Mouse (Mus musculus) embryonic stem cell, embryonic (primary cell): ENCODE data around the gene Ntn4.

Experiments used
- CTCF ChIA-PET, 4 experiments: fragments of 300-600 bp in 2 of 4; fragments of 350-600 bp in 2 of 4; sonication (Branson Sonifier 250); formaldehyde crosslinking; loops; one replicate each; lab custom pipeline; 2022; ENCODE audit warnings: inconsistent platforms in 2 of 4; lab: Charles Lee
- POLR2A ChIA-PET, 4 experiments: fragments of 300-600 bp in 2 of 4; fragments of 350-600 bp in 2 of 4; sonication (Branson Sonifier 250); formaldehyde crosslinking; loops; one replicate each; lab custom pipeline; 2022; ENCODE audit warnings: antibody characterized with exemption in 4 of 4, inconsistent platforms in 1 of 4; lab: Charles Lee

Ntn4 gene

DNA sequence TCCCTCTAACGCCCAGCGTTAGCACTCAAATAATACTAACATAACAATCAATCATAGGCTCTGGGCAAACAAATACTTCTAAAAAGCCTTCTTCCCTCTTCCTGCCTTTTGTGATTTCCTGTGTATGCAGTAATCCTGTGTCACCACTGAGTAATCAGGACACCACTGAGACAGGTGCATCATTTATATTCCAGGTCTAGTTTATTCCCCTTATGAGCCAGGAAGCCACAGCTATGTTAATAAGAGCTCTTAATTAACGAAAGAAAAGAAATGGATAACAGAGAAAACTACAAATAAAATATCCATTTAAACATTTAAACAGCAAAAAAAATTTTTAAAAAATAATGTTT is 101.6 kb downstream of the Ntn4 start:
- ChIA-PET CTCF (no interaction called here), POLR2A (interaction anchor here in 1 of 4 experiments (0.6 kb wide), 1 partner anchor 8 kb away, joined by 3 read pairs; no protein-coding TSS in a partner anchor)

DNA sequence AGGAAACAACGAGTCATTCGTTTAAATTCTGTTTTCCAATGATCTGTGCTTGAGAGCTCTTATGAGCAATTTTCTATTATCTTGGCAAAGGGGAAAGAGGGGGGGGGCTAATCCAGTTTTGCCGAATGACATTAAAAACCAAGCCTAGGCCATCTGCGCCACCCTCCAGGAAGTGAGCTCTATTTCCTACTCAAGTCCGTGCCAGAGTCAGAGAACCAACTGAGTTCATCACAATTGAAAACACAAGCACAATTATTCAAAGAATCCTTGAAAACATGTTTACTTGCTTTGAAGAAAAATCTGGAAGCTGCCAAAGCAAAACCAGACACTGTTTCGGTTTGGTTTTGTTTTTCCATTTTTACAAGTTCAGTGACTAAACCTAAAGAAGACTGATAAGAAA is 102.1 kb downstream of the Ntn4 start:
- ChIA-PET POLR2A (interaction anchor here in 2 of 4 experiments (0.6 to 0.7 kb wide), 2 partner anchors 8 to 172 kb away, joined by 3 to 4 read pairs; no protein-coding TSS in a partner anchor), CTCF (interaction anchor here in 1 of 4 experiments (0.7 kb wide), 1 partner anchor 726 kb away, joined by 4 read pairs; no protein-coding TSS in a partner anchor)

DNA sequence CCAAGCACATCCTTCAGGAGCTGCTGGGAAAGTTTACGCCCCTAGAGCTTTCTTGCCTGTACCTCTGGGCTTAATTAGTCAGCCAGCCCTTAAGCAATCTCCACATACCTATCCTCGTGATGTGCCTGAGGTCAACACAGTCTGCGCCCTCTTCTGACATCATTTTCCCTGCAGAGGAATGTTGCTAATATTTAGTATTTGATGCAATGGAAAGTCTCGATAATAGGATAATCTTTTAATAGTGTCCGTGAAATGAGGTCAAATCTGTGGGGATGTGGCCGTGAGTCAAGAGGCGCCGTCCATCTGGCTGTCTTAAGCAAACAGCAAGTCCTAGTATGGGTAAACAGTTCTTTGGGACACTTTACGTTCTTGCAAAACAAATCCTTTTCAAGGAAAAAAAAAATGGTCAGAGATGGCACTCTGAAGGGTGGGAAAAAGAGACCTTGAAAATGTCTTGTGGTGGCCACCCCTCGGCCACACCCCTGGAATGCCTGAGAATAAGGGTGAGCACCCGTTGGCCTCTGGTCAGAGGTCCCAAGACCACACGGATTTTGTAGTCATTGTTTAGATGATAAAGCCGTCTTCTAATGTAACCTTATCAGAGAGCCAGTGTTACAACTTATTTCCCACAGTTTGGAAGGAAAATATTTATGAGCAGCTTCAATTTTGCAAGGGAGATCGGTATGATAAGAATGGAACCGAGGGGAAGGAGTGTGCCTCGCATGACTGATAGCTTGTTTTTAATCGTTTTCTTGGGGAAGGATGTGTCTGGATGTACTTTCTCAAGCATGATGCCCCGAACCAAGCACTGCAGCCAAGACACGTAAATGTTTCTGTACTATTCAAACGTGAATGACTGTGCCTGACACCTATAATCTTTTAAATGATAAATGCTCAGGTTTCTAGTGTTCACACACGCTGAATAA is 109.0 kb downstream of the Ntn4 start:
- ChIA-PET CTCF (interaction anchor here in 2 of 4 experiments (0.6 to 0.7 kb wide), 3 partner anchors 25 to 265 kb away, joined by 3 to 4 read pairs (median 3); no protein-coding TSS in a partner anchor), POLR2A (no interaction called here)

DNA sequence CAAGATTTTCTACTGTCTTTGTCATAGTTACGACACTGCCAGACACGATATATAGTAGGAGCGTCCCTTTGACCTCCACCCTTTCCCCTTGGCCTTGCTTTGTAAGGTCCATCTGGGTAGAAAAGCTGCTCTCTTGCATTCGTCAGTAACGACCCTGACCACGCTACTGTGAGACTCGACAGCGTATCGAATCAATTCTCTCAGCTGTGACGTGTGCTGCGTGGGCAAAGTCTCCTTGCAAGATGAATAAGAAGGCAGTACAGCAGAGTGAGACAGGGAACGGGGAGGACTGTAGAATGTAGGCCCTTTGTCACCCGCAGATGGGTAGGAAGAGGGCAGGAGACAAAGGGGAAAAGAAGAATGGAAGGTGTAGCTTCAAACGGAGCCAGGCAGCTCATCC is 110.8 kb downstream of the Ntn4 start:
- CTCF ChIA-PET = no interaction called here

DNA sequence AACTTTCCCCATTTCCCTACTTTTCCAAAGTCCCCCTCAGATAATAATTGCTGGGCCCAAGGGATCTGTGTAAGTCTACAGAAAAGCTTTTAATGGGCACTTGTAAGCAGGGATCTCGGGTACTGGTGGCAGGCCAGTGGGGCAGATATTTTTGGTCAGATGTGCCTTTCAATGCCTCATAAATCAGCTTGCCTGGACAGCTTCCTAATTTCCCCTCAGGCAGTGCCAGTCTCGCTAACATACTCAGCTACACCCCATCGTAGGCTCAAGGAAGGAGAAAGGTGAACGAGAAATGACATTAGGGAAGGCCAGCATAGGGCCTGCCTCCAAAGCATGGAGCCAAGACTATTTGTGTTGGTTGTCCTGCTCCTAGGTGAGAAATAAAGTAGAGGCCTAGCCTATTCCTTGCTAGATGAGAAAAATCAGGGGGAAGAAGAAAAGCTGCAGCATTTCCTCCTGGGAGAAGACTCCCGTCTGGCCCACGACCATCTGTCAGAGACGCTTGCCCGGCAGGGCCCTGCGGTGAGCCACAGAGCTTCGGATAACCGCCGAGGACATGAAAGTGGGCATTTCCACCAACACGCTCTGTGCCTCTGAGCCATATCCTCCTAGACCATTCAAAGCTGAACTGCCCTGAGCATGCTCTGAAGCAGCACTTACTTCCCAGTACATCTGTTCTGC is 113.4 kb downstream of the Ntn4 start:
- ChIA-PET CTCF (no interaction called here), POLR2A (interaction anchor here in 1 of 4 experiments (0.6 kb wide), 1 partner anchor 411 kb away, joined by 4 read pairs; no protein-coding TSS in a partner anchor)

More for the DNA sequence above, 110.8 kb downstream of the Ntn4 start:
- POLR2A ChIA-PET = no interaction called here

DNA sequence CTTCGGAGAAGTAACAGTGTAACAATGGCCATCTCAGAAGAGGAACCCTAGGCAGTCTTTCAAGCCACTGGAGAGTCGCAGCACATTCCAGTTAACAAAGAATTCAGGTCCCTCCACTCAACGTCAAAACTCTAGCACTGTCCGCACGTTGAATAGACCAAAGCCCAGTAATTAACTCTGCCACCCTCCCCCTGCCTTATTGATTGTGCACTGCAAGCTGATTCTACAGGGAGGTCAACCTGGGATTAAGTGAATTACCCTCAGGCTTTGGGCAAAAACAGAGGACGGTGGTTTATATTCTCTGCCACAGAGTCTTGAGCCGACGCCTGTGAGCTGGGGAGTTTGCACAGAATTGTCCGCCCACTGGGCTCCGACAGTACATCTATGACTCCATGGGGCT is 115.7 kb downstream of the Ntn4 start:
- ChIA-PET POLR2A (interaction anchor here in 1 of 4 experiments (0.5 to 1.0 kb wide), 3 partner anchors 19 to 183 kb away, joined by 3 to 5 read pairs (median 4); no protein-coding TSS in a partner anchor), CTCF (interaction anchor here in 1 of 4 experiments (0.6 to 1.7 kb wide), 2 partner anchors 12 to 62 kb away, joined by 3 to 4 read pairs; no protein-coding TSS in a partner anchor)

DNA sequence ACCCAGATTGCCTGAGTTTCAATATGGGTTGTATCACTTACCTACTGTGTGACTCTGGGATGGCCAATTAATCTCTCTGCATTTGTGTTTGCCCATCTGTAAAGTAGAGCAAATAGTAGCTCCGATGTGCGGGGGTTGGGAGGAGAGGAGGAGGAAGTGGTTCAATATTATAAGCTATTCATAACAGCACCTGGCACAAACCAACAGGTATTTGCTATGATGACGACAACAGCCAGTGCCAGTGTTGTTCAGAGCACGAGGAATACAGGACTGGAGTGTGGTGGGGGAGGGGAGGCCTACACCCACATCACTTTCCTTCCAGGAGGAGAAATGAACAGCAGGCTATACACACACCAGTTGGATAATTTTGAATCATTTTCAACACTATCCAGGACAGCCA is 119.2 kb downstream of the Ntn4 start:
- ChIA-PET CTCF (interaction anchor here in 3 of 4 experiments (0.6 to 1.5 kb wide), 6 partner anchors 17 to 166 kb away, joined by 3 to 4 read pairs (median 3); no protein-coding TSS in a partner anchor), POLR2A (interaction anchor here in 2 of 4 experiments (0.6 to 1.5 kb wide), 3 partner anchors 18 to 170 kb away, joined by 3 to 4 read pairs (median 3); partner anchors contain the start of gene Snrpf (in 1 of the 2))

DNA sequence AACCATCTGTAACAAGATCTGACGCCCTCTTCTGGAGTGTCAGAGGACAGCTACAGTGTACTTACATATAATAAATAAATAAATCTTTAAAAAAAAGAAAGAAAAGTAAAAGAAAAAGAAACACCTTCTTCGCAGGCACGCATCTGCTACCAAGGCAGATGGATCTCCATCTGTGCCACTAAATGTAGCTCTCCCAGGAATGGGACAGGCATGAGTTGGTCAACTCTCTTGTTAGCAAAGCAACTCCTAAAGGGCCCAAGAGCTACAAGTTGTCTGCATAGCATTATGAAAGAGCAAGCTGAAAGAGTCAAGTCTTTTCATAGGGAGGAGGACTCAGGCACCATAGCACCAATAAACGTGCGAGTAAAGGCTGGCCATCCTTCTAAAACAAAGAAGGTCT is 119.9 kb downstream of the Ntn4 start:
- POLR2A ChIA-PET = interaction anchor here in 2 of 4 experiments (0.5 to 1.5 kb wide), 4 partner anchors 36 to 600 kb away, joined by 3 read pairs; partner anchors contain the start of genes Cdk17 (in 1 of the 2) and Snrpf (in 1 of the 2)
- CTCF ChIA-PET = interaction anchor here in 2 of 4 experiments (0.6 to 1.5 kb wide), 4 partner anchors 17 to 166 kb away, joined by 3 to 8 read pairs (median 4); no protein-coding TSS in a partner anchor

DNA sequence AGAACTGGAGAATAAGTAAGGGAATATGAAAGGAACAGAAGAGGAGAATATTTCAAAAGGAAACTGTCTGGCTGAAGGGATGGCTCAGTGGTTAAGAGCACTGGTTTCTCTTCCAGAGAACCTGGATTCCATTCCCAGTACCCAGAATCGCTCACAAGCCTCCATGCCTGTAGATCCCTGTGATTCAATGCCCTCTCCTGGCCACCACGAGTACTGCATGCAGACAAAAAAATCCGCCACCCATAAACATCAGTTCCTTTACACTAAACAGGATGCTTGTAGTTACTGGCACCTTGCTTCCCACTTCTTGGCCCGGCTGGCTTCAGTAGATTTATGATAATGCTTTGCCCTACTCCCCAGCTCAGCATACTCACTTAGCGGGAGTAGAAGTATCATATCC is 122.6 kb downstream of the Ntn4 start:
- CTCF ChIA-PET = interaction anchor here (0.6 to 1.7 kb wide), 5 partner anchors 14 to 169 kb away, joined by 3 to 8 read pairs (median 3); no protein-coding TSS in a partner anchor
- POLR2A ChIA-PET = no interaction called here

DNA sequence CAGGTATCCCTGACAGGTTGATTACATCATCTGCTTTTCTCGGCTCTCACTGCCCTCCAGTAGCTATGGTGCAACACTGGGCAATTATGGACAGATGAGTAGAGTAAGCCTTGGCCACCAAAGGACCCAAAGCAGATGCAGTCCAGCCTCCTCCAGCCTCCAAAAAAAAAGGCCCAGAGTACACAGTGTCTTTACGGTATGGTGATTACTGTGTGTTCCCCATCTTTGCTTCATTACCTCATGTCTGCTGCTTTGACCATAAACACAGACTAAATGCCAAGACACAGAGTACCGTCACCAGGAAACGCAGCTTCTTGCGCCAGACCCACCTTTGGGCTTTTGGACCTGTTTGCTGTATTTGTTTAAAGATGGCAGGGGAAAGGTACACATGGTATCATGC is 125.7 kb downstream of the Ntn4 start:
- ChIA-PET POLR2A (interaction anchor here in 3 of 4 experiments (0.6 to 1.0 kb wide), 3 partner anchors 29 to 172 kb away, joined by 3 to 4 read pairs (median 3); no protein-coding TSS in a partner anchor), CTCF (no interaction called here)

DNA sequence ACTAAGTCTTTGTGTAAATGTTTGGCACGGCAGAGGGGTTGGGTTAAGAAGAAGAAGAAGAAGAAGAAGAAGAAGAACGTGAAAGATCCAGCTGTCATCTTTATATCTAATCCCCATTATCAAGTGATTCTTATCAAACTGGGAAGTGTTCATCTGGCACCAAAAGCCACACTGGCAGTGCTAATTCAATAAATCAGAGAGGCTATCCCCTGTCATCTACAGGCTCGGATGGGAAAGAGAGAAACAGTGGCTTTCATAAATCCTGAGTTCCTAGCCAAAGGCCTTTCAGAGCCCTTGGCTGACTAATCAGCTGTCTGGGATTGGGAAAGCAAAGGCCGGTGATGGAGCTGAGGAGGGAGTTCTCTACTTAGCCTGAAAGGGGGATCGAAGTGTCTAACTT is 126.8 kb downstream of the Ntn4 start:
- POLR2A ChIA-PET = interaction anchor here in 3 of 4 experiments (0.6 to 2.4 kb wide), 4 partner anchors 10 to 173 kb away, joined by 3 to 7 read pairs (median 4); no protein-coding TSS in a partner anchor
- CTCF ChIA-PET = interaction anchor here in 1 of 4 experiments (1.9 kb wide), 1 partner anchor 10 kb away, joined by 4 read pairs; no protein-coding TSS in a partner anchor

DNA sequence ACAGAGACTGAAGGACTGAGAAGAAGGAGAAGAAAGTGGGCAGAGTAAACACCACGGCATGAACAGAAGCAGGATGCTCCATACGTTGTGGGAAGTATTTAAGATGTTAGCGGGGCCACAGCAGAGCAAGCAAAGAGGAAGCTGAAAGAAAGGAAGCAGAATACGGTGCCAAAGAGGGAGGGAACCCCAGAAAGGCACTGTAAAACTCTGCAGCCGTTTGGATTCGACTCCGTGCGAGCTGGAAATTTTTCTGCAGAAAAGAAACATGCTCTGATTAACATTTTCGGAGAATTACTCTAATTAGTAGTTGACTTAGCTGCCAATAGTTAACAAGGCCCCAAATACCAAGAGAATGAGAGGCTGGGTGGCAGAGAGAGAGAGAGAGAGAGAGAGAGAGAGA is 127.7 kb downstream of the Ntn4 start:
- ChIA-PET POLR2A (interaction anchor here in 2 of 4 experiments (0.5 to 2.4 kb wide), 6 partner anchors 9 to 281 kb away, joined by 3 to 10 read pairs (median 6); no protein-coding TSS in a partner anchor), CTCF (interaction anchor here in 2 of 4 experiments (0.5 to 1.9 kb wide), 4 partner anchors 9 to 186 kb away, joined by 3 to 4 read pairs (median 4); no protein-coding TSS in a partner anchor)

DNA sequence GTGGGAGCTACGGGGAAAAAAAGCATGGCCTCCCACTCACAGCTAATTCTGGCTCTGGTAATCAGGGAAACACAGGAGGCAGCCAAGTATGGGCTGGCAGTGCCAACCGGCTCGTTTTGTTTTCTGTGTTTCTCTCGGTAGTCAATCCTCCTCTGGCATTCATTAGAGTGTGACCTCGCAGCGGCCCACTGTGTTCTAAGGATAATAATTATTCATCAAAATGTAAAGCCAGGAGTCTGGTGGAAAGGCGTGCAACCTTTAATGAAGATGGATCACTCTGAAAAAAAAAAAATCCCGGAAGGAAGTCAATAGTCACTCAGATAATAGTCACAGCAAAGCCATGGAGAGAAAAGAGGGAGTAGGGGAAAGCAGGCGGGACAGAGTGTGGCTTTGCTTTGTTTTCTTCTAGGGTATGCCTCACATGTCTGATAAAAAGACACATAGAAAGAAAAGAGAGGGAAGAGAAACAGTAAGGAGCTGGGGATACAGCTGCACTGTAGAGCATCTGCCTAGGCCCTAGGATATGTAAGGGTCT is 131.5 kb downstream of the Ntn4 start:
- ChIA-PET CTCF (interaction anchor here in 1 of 4 experiments (1.0 kb wide), 1 partner anchor 41 kb away, joined by 3 read pairs; no protein-coding TSS in a partner anchor), POLR2A (interaction anchor here in 1 of 4 experiments (0.5 to 1.0 kb wide), 2 partner anchors 9 to 35 kb away, joined by 3 read pairs; no protein-coding TSS in a partner anchor)

DNA sequence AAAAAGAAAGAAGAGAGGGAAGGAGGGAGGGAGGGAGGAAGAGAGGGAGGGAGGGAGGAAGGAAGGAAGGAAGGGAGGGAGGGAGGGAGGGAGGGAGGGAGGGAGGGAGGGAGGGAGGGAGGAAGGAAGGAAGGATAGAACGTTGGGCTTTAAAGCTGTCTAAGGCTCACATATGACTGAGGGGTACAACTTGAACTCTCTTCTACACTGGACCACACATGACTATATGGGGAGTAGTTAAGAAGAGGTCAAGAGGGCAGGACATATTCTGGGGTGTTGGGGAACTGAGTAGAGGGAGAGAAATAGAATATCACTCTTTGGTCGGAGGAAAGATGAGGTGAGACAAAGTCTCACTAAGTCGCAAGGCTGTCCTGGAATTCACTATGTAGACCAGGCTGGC is 132.0 kb downstream of the Ntn4 start:
- CTCF ChIA-PET = no interaction called here
- POLR2A ChIA-PET = no interaction called here

DNA sequence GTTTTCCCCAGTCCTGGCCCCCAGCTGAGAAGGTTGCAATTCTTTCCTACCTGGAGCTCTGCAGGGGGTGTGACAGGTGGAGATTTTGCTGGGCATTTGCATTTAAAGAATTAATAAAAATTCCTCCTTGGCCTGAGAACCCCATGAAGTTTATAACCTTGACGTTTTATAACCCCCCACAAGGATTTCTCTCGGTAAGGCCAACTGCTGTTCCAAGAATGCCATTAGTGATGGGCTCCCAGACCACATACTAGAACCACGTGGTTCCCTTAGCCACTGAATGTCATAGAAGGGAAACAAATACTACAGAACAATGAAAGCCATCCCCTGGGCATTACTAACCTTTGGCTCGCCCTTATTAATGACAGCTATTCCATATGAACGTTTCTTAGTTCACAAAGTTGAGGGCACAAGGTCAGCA is 136.3 kb downstream of the Ntn4 start:
- ChIA-PET POLR2A (interaction anchor here in 3 of 4 experiments (0.8 to 1.4 kb wide), 8 partner anchors 9 to 499 kb away, joined by 3 to 7 read pairs (median 4); no protein-coding TSS in a partner anchor), CTCF (interaction anchor here (0.5 to 2.1 kb wide), 32 partner anchors 9 to 291 kb away, joined by 3 to 12 read pairs (median 3); no protein-coding TSS in a partner anchor)

DNA sequence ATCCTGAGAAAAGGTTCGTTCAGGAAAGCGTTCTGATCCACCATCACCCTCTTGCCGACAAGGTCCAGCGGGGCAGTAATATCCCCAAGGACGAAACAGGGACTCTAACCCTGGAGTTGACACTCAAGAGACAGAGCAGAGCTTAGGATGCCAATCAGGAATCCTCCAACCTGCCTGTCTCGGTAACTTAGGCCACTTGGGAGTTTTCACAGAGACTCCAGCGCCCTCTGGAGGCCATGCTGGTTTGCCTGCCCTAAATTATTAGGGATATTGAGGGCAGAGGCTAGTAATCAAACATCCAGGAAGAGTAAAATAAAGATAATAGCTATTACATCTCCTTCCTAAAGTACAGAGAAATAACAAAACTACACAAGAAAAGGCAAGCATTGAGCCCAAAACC is 136.9 kb downstream of the Ntn4 start:
- CTCF ChIA-PET = interaction anchor here (0.5 to 2.1 kb wide), 36 partner anchors 9 to 292 kb away, joined by 3 to 12 read pairs (median 3); no protein-coding TSS in a partner anchor
- POLR2A ChIA-PET = interaction anchor here in 3 of 4 experiments (0.8 to 1.4 kb wide), 7 partner anchors 10 to 500 kb away, joined by 3 to 7 read pairs (median 4); no protein-coding TSS in a partner anchor
